Mouse (Mus musculus): ENCODE results near the gene 1110032A03Rik.

Gene 1110032A03Rik

DNA sequence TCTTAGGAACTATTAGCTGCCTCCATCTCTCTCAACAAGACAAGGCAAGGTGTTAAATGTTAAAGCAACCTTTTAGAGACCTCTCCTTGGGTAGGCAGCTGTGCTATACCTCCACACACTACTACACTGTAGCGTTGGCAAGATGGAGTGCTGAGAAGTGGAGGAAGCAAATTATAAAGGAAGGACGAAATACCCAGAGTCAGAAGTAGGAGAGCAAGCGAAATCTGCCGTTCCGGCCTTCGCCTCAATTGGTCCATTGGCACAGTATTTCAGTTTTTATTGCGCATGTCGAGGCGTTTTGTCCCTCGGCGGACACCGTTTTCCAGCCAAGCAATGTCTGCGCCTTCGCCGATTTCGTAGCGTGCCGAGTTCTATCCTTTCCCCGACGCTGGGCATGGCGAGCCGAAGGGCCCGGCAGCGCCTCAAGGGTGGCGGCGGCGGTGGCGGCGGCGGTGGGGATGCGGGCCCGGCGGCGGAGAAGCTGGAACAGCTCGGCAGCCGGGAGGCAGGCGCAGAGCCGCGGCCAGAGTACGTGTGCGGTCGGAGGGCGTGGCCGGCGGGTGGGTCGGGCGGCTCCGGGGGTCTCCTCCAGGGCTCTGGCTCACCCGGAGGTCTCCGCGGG, at the start of gene 1110032A03Rik, which contains the start of gene Alg9:
TSS of gene 1110032A03Rik (minus strand) at position 530 of the 622 bp plus-strand sequence.
TSS of gene Alg9 (plus strand) at position 29 of the 622 bp plus-strand sequence.
- in situ Hi-C loops (cut with MseI, MboI): no loop called here

- in situ Hi-C loops (cut with MseI, MboI): no loop called here
Observed at GRCm38 (mm10) chr9:50823779-50824453, 48.6 kb upstream of the 1110032A03Rik start.

DNA sequence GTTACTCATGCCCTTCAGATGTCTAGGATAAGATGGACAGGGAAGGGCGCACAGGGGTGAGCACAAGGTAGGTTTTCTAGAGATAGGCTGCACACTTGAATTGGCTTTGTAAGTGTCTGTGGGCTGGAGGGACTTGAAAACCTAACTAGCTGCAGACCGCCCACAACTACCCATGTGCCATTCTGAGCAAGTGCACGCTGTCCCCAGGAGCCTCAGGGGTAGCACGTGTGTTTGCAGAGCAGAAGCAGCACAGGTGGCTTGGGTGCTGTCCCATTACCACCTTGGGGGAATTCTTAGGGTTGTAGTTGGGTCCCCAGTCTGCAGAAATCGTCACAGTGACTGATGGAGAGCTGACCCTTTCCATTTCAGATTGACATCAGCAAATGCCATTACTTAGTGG, 46.9 kb upstream of the 1110032A03Rik start:
- in situ Hi-C loops (cut with MseI, MboI): no loop called here

DNA sequence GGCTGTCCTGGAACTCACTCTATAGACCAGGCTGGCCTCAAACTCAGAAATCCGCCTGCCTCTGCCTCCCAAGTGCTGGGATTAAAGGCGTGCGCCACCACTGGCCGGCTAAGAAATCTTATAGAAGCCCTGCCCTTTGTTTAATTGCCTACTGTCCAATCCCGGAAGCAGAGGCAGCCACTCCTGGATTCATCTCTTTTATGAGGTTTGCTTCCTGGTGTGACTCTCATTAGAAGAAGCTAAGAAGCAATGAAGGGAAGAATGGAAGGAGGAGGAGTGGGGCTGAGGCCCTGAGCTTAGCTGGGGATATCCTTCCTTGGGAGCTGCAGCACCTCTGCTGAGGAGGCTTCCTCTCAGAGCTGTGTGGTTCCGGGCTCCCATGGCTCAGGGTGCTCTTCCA, 46.3 kb upstream of the 1110032A03Rik start:
- in situ Hi-C loops (cut with MseI, MboI): no loop called here

DNA sequence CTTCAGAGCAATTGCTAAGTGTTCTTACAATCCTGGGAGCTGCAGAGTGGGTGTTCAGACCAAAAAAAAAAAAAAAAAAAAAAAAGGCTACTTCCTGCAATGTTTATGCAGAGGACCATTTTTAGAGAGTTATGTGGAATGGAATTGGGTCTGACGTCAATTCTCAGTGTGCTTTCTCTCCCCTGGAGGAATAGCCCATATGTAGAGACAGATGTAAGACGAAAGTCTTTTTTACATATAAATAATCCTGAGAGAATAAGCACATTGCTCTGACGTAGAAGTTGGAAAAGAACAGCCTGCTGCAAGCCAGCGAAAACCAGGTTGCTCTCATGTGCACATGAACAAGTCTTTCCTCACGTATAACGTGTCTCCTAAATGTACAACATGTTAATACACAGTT, 44.4 kb upstream of the 1110032A03Rik start:
- in situ Hi-C loops (cut with MseI, MboI): no loop called here

DNA sequence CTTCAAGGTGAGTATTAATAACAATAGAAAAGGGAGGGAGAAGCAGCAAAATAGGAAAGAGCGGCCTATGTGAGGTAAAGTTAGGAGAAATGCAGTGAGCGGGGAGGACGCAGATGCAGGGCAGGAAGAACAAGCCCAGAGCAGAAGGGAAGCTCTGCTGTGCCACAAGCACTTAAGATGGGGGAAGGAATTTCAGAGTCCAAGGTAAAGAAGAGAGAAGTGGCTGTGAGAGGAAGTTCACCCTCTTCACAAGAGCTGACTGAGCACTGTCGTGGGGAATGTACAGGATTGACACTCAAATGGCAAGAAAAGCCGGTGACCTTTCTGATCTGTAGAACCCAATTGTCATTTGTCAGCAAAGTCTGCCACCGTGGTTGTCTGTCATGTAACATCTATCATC, 42.7 kb upstream of the 1110032A03Rik start:
- in situ Hi-C loops (cut with MseI, MboI): no loop called here

- in situ Hi-C loops (cut with MseI, MboI): no loop called here
Observed at GRCm38 (mm10) chr9:50816512-50816911, 41.2 kb upstream of the 1110032A03Rik start.

GRCm38 (mm10) chr9:50815666-50816065, 40.3 kb upstream of the 1110032A03Rik start:
- in situ Hi-C loops (cut with MseI, MboI): no loop called here

DNA sequence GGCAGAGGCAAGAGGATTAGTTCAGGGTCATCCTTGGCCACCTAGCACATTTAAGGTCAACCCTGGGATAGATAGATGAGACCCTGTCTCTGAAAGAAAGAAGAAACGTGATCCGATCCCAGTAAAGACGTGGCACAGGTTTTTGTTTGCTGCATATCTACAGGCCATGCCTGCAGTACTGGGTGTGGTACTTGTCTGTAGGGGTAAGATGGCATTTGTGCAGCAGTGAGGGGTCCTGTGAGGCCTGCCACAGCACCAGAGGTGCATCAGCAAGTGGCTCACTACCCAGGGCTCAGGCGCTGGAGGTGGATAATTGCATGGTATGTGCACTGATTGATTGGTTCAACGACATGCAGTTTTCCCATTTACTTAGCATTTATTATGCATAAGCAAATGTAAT, 38.5 kb upstream of the 1110032A03Rik start:
- in situ Hi-C loops (cut with MseI, MboI): no loop called here

- in situ Hi-C loops (cut with MseI, MboI): no loop called here
Observed at GRCm38 (mm10) chr9:50811746-50812145, 36.4 kb upstream of the 1110032A03Rik start.

DNA sequence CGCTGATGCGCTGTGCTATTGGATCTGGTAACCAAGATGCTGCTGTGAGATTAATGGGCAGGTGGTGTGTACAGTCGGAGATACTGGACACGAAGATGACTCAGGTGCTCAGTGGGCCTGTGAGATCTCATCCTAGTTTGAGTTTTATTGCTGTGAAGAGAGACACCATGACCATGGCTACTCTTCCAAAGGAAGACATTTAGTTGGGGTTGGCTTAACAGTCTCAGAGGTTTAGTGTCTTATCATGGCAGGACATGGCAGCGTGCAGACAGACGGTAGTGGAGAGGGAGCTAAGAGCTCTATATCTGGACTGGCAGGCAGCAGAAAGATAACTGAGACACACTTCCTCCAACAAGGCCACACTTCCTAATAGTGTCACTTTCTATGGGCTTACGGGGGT, 35.9 kb upstream of the 1110032A03Rik start:
- in situ Hi-C loops (cut with MseI, MboI): no loop called here

GRCm38 (mm10) chr9:50809146-50809545, 33.8 kb upstream of the 1110032A03Rik start:
- in situ Hi-C loops (cut with MseI, MboI): no loop called here

GRCm38 (mm10) chr9:50808471-50808870, 33.2 kb upstream of the 1110032A03Rik start:
- in situ Hi-C loops (cut with MseI, MboI): no loop called here

- in situ Hi-C loops (cut with MseI, MboI): no loop called here
Observed at GRCm38 (mm10) chr9:50803055-50803671, 27.8 kb upstream of the 1110032A03Rik start.

DNA sequence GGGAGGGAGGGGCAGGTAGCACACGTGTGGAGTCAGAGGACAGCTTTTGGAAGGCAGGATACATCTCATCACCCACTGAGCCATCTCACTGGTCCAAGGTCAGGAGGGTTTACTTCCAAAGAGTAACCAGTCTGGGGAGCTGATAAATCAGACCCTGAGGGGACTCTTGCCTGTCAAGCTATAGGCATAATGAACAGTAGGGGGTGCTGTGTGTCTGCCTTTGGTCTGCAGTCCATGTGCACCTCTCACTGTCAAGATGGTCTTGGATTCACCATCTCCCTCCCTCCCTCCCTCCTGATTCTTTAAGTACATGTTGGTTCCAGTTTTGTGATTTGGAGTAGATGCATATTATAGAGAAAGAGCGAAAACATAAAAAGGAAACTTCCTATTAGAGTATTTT, 25.7 kb upstream of the 1110032A03Rik start:
- in situ Hi-C loops (cut with MseI, MboI): no loop called here

- in situ Hi-C loops (cut with MseI, MboI): no loop called here
Observed at GRCm38 (mm10) chr9:50798368-50798767, 23.0 kb upstream of the 1110032A03Rik start.

DNA sequence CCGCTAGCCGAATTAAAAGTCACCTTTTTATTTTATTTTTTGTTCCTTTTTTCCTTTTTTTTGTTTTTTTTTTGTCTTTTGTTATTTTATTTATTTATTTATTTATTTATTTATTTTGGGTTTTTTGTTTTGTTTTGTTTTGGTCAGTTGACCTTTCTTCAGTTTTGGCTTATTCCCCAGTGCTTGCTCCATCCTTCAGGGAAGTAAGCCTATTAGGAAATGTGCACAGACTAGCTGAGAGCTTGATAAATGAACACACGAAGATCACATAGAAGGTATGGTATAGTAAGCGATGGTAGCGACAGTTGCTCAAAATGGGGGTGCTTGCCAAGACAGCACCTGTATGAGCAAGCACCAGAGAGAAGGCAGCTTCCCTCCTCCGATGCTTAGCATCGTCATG, 22.3 kb upstream of the 1110032A03Rik start:
- in situ Hi-C loops (cut with MseI, MboI): no loop called here

GRCm38 (mm10) chr9:50796776-50797175, 21.5 kb upstream of the 1110032A03Rik start:
- in situ Hi-C loops (cut with MseI, MboI): no loop called here

DNA sequence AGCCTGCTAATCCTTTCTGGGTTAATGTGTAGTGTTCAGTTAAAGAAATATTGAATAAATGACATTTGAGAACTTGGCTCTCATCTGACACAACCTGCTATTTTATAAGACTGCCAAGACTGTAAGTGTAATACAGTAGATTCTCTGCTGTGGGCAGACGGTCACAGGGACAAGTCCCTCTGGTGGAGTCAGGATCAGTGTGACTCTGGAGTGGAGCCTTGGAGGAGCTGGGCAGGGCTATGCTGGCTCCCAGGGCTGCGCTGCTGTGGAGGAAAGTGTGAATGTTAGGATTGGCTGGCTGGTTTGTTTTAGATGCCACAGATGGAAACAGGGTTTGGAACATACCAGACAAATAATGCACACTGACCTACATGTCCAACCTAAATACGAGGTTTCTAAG, 19.9 kb upstream of the 1110032A03Rik start:
- in situ Hi-C loops (cut with MseI, MboI): no loop called here

DNA sequence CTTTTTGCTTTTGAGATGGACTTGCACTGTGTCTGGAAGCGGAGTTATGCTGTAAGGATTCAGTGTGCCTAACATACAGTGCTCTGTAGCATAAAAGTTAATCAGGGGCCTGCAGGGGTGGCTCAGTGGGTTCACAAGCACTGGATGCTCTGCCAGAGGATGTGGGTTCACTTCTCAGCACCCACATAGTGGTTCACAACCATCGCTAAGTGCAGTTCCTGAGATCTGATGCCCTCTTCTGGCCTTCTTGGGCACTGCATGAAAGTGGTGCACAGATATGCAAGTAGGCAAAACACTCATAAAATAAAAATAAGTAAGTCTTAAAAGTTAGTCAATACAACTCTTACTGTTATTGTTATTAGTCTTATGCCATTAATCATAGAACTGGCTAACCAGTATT, 6.8 kb upstream of the 1110032A03Rik start:
- in situ Hi-C loops (cut with MseI, MboI): no loop called here

DNA sequence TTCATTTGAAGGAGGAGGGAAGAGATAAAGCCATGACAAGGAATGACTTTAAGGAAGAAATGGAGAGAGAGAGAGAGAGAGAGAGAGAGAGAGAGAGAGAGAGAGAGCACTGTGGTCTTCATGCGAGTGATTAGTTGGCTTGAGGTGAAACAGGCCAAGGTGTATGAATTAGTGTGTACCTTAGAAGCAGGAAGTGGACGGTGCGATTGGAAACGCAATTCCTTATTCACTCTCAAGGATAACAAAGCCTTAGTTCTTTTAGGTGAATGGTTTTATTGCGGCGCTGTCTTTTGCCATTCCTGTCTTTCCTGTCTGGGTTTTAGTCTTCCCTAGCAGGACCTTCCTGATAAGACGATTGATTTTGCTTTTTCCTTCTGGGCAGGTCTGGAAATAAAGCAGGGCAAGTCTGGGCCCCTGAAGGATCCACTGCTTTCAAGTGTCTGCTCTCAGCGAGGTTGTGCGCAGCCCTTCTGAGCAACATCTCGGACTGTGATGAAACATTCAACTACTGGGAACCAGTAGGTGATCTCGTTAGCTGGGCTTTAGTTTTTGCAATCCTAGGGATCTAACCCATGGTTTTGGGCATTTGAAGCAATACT, 941 bp upstream of the 1110032A03Rik start:
- in situ Hi-C loops (cut with MseI, MboI): no loop called here

DNA sequence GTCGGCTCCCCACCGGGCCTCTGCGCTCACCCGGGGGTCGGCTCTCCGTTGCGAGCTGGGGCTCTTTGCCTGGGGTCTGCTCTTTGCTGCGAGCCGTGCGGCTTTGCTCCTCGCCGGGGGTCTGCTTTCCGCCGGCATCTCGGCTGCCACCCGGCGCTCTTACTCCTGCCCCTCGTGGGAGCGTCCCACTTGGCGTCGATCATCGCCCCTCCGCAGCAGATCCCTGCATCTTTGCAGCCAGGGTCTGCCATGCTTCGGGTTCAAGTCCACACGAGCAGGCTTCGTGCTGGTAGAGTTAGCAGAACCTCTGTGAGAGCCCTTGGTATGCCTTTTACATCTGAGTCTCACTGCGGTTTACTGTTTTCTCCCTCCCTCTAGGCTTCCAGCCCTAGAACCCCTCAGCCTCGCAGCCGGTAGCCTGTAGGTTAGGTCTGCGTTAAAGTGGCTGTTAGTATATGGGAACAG, 374 bp upstream of the 1110032A03Rik start:
- in situ Hi-C loops (cut with MseI, MboI): no loop called here

All from mouse trophoblast stem cell (cell line).